Mouse (Mus musculus) layer of hippocampus, adult 18-20 months (tissue): ENCODE results near the gene Dnmt1. TPM values are rescaled to one million over a fixed set of nuclear protein-coding genes. Genes with fewer than 3 reads are reported as not detected.

Experiments
- DNase-seq, 2 experiments: peaks; one replicate each; pipeline ENCODE4 v3.0.0; 2022; ENCODE audit warnings: low spot score in 2 of 2
- total RNA-seq, 2 experiments: library from RNA; stranded (reverse); gene quantifications; 2 replicates each; pipeline ENCODE4 v1.2.3; 2021

The Dnmt1 gene
- total RNA-seq, 2 experiments from 2014 or later, result 32.1 to 34.7 TPM

DNA sequence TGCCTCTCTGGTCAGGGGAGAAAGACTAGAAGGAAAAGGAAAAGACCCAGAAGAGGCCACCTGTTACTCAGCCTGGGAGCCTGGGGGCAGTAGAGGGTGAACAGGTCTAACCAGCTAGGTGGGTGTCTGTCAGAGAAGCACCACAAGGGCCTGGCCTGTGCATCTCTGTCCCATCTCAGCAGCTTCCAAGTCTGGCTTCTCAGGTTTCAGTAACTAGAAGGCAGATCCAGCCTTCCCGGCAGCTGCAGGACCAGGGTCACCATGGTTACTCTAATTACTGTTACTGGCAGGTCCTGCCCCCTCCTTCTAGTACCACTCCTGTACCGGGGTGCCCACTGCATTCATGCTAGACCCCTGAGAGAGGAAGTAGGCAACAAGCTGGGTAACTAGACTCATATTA, 15.8 kb downstream of the Dnmt1 start:
- DNase-seq, result no peak

DNA sequence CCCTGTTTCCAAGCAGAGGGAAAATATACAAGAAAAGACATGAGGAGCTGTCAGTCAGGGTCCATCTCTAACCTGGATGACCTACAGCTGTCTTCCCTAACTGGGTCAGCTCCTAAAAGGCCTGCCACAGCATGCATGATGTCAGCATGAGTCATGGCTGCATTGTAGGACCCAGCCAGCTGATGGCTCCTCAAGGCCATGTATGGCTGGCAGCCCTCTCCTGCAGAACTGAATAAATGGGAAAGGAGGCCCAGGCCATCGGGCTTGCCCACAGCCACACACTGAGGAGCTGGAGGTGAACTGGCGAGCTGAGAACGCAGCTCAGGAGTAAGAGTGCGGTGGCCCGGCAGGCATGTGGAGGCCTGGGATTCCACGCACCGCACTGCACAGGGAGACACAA, 16.3 kb downstream of the Dnmt1 start:
- DNase-seq, result no peak

DNA sequence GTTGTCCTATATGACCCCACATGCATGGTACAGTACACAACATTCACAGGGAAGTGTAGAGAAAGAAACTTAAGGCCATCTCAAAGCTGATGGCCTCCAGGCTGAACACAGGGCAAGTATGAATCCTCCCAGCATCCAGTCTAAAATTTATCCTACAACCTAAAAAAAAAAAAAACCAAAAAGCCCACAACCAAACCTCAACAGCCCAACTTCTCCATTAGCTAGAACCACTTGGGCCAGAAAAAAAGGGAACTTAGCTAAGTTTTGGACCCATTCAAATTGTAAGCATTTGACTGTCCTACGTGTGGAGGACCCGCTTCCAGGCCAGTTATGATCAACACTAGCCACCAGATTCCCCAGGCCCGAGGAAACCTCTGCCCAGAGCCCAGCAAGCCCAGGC, 36.4 kb downstream of the Dnmt1 start:
- DNase-seq, result no peak

DNA sequence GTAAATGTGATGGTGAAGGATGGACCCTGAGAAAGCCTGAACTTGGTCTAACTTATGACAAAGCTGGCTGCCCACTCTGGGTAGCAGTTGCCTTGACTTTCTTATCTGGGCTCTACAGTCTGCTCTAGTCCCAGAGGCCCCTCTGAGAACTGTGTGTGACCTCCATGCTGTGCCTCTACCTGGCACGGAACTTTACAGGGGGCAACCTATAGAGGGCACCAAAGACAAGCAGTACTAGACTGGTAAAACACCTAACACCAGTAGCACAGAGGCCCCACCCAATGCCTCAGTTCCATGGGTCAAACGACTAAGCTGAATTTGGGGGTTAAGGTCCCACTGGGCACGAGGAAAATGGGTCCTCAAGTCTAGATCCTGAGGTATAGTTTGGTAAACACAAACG, 43.5 kb downstream of the Dnmt1 start:
- no peak for DNase-seq

DNA sequence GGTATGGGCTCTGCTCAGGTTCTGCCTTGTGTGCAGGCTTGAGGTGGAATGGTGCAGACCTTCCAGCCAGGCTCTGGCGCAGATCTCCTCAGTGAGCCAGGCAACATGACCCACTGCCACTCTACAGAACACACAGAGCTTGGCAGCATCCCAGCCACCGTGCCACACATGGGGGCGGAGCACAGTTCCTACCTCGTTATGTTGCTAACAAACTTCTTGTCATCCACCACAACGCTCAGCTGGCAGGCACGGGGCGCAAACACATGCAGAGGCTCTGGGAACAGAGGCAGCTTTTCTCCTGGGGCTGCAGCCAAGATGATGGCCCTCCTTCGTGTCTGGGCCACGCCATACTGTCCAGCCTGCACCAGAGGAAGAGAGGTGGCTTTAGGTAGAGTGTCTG, 49.7 kb downstream of the Dnmt1 start:
- DNase-seq, result peak in 1 of 2 experiments; percentile 64

DNA sequence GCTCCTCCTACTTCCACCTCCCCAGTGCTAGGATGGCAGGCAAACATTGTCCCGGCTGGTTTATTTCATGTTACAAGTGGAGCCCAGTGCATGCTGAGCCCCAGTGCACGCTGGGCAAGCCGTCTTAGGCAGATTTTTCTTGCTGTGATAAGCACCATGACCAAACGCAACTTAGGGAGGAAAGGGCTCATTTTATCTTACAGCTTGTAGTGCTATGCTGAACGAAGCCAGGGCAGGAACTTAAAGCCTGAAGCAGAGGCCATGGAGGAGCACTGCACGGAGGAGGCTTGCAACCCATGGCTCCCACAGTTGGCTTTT, 57.6 kb downstream of the Dnmt1 start:
- DNase-seq, result no peak

DNA sequence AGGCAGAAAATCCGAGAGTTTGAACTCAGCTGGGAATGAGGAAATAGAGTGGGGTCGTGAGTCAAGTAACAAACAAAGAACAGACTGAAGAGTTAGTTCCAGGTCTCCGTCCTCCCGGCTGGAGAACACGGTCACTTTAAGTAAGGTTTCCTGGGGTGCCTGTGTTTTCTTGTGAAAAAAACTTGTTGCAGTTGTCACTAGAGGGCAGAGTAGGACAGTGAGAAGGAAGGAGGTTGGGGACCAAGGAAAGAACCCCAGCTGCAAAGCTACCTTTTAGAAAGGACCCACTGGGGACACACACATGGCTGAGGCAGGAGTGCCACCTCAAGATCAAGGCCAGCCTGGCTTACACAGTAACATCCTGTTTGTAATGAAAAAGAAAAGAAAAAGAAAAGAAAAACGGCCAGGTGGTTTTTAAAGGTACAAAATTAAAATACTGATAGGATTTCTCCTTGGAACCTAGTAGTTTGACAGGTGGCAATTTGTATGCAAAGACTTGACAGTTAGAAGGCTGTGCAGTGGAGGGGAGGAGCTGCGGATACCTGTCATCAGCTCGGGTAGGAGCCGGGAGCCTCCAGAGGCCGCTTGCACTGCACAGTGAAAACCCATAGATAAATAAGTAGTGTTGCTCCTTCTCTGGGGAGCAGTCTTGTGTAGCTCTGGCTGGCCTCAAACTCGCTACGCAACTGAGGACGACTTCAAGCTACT, 58.1 kb downstream of the Dnmt1 start:
- DNase-seq, result no peak

DNA sequence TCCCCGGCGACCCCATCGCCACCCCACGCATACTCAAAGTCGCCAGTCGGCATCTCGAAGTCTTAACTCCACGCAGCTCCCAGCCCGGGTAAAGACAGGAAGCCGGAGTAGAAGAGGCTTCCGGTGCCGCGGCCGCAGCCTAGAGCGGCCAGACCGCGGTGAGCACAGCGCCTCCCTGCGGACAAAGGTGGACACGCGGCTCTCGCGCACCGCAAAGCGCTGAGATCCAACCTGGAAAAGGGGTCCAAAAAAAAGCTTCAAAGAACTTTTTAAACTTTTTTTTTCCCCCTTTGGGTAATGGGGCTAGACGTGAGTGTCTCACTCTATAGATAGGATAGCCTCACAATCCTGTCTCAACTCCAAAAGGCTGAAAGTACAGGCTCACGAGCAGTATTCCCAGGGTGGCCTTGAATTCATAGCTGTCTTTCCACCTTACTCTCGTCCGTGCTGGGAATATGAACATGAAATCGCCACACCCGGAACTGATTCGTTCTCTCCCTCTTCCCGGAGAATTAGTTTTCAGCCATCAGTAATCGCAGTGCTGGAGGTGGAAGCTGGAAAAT, 61.1 kb downstream of the Dnmt1 start, which contains the start of gene Eif3g:
Gene Eif3g, minus strand, starts transcription at position 113 of the 563 bp plus-strand sequence.
- peak; percentile 70 to 88 for DNase-seq

DNA sequence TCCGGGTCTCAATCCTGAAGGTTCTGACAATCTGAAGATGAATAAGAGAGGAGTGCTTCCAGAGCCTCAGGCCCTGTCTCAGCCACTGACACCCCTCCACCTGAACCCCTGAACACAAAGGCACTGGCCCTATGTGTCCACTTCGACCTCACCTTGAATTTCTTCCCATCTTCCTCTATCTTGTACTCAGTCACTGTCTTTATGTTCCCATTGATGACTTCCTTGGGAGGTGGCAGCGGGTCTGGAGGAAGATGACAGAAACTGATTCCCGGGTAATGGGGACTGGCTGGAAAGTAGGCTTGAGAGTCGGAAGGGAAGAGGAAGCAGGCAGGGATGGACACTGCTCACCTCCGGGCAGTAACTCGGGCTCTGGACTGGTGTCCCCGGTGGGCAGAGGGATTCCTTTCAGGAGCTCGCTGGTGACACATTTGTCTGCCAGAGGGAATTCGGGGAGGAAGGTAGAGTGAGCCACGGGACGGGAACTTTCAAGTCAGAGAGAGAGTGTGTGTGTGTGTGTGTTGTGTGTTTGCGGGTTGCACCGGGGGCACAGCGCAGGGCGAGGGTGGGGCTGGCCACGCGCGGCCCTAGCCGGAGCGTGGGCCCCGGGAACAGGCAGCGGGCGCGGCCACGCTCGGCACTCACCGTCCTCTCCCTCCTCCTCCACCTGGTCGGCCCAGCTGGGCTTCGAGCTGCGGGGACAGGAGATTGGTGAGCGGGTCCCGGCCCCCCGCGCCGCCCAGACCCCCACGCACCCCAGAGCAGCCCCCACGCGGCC, 61.8 kb downstream of the Dnmt1 start:
- DNase-seq, result no peak

DNA sequence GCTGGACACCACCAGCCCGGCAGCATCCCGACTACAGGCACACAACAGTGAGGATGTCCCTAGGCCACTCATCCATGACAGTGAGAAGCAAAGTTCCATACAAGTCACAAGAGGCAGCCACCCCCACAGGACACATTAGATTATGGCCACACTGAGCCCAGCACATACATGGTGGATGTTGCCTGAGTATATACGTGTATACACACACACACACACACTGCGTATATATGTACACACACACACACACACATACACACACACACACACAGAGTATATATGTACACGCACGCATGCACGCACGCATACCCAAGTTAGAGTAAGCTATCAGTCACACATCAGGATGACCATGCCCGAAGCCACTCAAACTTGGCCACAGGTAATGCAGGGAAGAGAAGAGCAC, 64.3 kb downstream of the Dnmt1 start:
- no peak for DNase-seq

DNA sequence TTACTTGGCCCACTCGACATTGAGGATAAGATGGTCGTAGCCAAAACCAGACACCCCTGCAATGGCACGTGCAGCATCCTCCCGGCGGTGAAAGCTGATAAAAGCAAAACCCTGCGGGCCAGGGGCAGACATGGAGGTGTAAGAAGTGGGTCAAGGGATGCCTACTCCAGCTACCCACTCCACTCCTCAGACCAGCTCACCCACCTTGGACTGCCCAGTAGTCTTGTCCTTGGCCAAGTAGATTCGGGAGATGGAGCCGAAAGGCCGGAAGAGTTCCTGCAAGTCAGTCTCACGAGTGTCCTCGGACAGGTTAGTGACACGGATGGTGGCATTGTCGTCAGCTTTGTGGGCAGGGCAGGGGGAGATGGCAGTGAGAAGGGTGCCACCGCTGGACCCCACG, 65.1 kb downstream of the Dnmt1 start:
- DNase-seq, result no peak

DNA sequence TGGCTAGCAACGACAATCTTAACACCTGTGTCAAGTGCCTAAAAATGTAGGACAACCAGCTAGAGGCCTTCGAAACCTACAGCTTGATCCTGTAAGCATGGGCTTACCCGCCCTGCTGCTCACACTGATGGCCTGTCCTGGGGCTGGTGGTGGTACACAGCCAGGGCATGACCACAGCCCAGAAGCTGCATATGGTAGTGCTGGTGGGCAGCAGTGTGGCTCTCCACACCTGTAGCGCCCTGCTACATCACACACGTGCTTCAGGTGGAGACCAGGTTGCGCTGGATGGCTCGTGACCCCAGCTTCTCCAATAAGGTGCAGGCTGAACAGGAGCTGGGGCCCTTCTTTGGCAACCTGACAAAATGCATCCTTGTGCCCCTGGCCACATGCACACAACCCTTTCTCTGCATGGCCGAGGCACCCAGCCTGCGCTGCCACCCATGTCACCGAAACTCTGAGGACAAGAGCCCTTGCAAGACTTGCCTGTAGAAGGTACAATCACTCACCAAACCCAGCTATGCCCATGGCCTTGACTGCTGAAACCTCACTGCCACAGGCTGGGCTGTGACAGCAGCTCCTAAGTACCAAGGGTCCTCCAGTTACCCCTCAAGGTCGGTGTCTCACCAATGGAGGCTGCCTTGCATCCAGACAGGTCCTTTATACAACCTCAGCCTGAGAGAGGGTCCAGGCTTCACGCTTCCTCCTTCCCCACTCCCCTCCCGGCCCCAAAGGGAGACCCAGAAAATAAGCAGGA, 65.9 kb downstream of the Dnmt1 start:
- DNase-seq, result no peak

DNA sequence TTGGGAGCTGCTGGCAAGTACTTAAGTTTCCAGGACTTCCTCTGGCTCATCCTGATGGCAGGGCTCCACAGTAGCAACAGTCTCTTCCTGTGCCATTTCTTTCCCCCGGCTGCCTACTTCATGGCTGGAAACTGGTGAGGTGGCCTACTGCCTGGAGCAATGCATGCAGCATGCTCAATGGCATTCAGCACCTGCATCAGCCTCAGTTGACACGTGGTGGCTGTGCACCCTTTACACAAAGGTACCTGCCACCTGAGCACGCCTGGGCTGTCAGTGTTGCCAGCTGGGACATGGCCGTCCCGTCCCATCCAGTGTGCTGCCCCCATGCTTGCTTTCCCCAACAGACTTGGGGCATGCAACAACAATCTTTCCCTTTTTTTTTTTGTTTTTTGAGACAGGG, 66.6 kb downstream of the Dnmt1 start:
- DNase-seq, result no peak

DNA sequence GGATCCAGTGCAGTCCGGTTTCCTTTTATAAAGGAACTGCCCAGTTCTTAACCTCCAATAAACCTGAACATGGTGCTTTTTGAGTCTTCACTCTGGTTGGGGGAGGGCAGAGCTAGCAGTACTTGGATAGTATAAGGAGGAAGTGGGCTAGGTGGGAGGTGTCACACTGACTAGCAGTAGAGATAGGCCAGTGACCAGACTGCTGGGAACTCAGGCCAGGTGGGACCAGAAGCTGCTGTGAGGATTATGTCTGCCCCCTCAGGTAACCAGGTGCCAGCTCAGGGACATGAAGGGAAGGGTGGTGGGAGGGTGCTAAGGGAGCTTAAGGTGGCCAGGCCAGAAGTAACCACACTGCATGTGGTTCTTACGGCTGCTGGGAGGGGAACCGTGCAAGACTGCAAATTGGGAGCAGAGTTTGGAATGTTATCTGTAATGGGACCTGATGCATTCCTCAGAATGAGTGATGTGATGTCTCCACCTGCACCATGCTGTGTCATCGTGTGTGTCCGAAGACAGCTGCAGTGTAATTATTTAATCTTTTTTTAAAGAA, 67.5 kb downstream of the Dnmt1 start:
- DNase-seq, result no peak

DNA sequence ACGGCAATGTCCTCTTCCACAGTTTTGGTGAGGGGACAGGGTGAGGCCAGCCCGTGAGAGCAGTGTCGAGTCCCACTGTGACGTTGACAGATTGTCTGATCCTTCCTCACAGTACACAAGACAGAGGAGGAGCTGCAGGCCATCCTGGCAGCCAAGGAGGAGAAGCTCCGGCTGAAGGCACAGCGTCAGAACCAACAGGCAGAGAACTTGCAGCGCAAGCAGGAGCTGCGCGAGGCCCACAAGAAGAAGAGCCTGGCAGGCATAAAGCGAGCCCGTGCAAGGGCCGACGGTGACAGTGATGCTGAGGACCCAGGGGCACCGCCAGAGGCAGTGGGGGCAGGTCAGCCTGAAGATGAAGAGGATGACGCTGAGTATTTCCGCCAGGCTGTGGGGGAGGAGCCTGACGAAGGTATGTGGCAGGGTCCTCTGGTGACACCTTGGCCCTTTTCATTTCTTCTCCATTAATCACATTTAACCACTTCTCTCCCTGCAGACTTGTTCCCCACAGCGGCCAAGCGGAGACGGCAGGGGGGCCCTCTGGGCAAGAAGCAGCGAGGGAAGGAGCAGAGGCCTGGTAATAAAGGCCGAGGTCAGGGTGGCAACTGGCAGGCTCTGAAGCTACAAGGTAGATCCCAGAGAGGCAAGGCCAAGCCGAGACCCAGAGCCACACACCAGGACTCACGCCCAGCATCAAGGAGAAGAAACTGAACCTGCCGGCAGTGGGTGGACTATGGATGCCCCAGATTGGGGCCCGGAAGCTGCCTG, 68.2 kb downstream of the Dnmt1 start:
- no peak for DNase-seq

DNA sequence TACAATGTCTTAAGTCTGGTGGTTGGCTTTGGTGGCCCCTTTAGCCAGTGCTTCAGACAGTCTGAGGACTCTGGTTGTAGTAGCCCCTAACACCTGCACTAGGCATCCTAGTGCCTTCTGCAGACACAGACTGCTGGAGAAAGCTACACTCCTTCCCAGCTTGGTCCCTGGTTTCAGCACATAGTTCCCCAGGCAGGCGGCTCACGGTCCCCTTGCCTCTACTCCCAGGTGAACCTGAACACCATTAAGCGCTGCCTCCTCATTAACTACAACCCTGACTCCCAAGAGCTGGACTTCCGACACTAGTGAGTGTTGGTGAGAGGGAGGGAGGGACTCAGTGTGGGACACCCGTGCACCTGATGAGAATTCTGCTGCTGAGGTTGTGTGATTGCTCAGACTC, 69.3 kb downstream of the Dnmt1 start:
- DNase-seq, result no peak

DNA sequence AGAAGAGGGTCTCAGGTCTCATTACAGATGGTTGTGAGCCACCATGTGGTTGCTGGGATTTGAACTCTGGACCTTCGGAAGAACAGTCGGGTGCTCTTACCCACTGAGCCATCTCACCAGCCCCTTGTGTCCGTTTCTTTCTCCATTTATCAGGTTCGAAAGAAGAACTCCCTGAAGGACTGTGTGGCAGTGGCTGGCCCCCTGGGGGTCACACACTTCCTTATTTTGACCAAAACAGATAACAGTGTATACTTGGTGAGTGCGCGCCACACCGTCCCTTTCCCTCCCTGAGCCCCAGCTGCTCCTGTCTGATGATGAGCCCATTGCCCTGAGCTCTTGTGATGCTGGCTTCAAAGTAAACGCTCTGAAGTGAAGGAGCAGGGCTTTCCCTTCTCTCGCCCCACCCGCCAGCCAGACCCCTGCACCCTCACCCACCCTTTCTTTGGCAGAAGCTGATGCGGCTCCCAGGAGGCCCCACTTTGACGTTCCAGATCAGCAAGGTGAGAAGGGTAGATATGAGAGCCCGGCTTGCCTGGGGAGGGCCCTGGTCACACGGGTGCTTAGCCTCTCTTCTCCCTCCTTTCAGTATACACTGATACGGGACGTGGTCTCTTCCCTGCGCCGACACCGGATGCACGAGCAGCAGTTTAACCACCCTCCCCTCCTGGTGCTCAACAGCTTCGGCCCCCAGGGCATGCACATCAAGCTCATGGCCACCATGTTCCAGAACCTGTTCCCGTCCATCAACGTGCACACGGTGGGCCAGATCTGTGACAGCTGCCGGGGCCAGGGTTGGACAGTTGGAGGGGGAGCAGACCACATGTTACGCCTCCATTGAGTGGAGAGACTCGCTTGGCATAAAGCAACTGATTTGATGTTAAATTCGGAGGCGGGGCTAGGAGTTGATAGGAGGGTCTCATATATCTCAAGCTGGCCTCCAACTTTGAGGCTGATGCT, 70.2 kb downstream of the Dnmt1 start:
- DNase-seq, result no peak

DNA sequence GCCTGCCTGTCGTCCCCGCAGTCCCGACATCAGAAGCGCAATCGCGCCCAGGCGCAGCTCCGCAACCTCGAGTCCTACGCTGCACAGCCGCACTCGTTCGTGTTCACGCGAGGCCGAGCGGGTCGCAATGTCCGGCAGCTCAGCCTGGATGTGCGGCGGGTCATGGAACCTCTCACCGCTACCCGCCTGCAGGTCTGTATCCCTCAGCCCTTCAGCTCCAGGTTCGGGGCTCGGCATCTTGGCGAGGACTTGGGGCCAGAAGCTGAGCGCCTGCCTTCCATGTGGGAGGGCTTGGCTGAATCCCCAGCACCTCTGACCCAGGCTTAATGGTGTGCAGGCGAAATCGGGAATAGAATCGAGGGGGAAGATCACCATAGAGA, 71.3 kb downstream of the Dnmt1 start:
- no peak for DNase-seq

DNA sequence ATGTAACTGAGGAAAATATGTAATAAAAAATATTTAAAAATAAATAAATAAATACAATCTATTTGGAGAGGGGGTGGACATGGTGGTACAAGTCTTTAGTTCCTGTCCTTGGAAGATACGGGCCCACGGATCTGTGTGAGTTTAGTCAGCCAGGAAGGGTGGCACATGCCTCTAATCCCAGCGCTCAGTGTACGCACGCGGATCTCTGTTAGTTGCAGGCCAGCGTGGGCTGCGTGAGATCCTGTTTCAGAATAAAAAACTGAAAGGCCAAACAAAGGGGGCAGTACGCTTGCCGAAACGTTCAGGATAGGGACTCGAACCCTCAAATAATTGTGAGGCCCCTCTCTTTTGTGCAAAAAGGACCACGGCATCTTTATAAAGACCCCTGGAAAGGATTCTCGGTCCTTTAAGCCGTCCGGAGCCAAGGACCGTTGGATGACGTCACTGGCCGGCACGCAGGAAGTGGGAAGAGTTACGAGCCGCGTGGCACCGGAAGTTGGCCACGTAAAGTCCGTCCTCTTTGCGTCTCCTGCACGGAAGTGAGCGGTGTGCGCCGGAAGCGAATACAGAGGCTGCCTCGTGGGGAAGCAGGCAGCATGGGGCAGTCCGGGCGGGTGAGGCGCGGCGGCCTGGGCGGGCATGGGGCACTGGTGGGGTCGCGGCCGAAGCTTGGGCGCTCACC, 71.8 kb downstream of the Dnmt1 start, which contains the start of gene Ppan:
Gene Ppan, plus strand, starts transcription at position 472 of the 682 bp plus-strand sequence.
- peak; percentile 94 to 98 for DNase-seq
